Mouse (Mus musculus) bone marrow macrophage, adult 2 months (primary cell): ENCODE data around the gene Tbc1d25.

Experiments
- CTCF ChIP-seq: IDR thresholded peaks from 2 replicates; pipeline ENCODE4 v1.5.1; 2012; ENCODE audit warnings: low read depth, mild to moderate bottlenecking, low read length, moderate library complexity
- POLR2A ChIP-seq: IDR thresholded peaks from 2 replicates; pipeline ENCODE4 v1.6.1; 2012; ENCODE audit warnings: mild to moderate bottlenecking, low read depth, low read length, borderline replicate concordance

DNA sequence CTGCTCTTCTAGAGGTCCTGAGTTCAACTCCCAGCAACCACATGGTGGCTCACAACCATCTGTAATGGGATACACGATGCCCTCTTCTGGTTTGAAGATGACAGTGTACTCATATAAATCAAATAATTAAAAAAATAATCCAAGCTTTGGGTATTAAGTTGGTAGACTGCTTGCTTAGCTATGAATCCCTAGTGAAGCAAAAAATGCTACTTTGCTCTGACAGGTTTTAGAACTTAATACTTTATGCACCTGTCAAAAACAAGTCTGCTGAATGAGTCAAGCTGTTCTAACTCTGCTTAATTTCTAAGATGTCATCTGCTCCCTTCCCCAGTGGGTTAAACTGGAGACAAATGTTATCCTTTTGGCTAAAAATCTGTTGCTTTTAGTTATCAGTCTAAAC, 36.5 kb downstream of the Tbc1d25 start:
- TF ChIP-seq CTCF (no peak), POLR2A (no peak)
